Mouse (Mus musculus): ENCODE measurements around the gene Maml3. TPM values are rescaled to one million over a fixed set of nuclear protein-coding genes. Genes with fewer than 3 reads are reported as not detected.

The Maml3 gene
- polyA plus RNA-seq, 1 experiment from 2014 or later = 9.2 TPM

GRCm38 (mm10) chr3:52103531-52104181 is 1.2 kb downstream of the Maml3 start:
- H3K4me3 ChIP-seq = peak overlapping the region; percentile 89
- peaks cover 14% of the 10 kb centered on the region for H3K4me1 ChIP-seq
- H3K9me3 ChIP-seq = no peaks in the 10 kb centered on the region
- H3K27me3 ChIP-seq (replicated peaks) = no peaks in the 10 kb centered on the region
- H3K36me3 ChIP-seq = no peaks in the 10 kb centered on the region
- H3K9ac ChIP-seq = peak overlapping the region; percentile 95
- no peak for ATAC-seq (ENCODE audit: low FRiP score, low read depth)
- H3K27ac ChIP-seq = peak overlapping the region; percentile 99
- peak overlapping the region; percentile 78 for H3K4me2 ChIP-seq (replicated peaks)
- under 1% methylated on average over 55 of the region's 55 CpGs for WGBS

GRCm38 (mm10) chr3:52102601-52103530 is 2.0 kb downstream of the Maml3 start:
- ATAC-seq (ENCODE audit: low FRiP score, low read depth) = peak; percentile 79
- Histone ChIP-seq H3K4me1 (peaks cover 14% of the 10 kb centered on the region), H3K27me3 (replicated peaks) (no peaks in the 10 kb centered on the region), H3K4me3 (peak overlapping the region; percentile 89), H3K36me3 (no peaks in the 10 kb centered on the region), H3K27ac (peak overlapping the region; percentile 99), H3K4me2 (replicated peaks) (peak overlapping the region; percentile 78), H3K9ac (peak overlapping the region; percentile 95), H3K9me3 (no peaks in the 10 kb centered on the region)
- WGBS = under 1% methylated on average over 52 of the region's 52 CpGs

GRCm38 (mm10) chr3:52101977-52102600 is 2.8 kb downstream of the Maml3 start:
- H3K36me3 ChIP-seq = no peaks in the 10 kb centered on the region
- peak overlapping the region; percentile 89 for H3K4me3 ChIP-seq
- H3K9me3 ChIP-seq = no peaks in the 10 kb centered on the region
- H3K27ac ChIP-seq = peak overlapping the region; percentile 99
- under 1% methylated on average over 50 of the region's 57 CpGs for WGBS
- no peaks in the 10 kb centered on the region for H3K27me3 ChIP-seq (replicated peaks)
- H3K9ac ChIP-seq = peak overlapping the region; percentile 95
- peak overlapping the region; percentile 78 for H3K4me2 ChIP-seq (replicated peaks)
- ATAC-seq (ENCODE audit: low FRiP score, low read depth) = peak; percentile 83
- peaks cover 14% of the 10 kb centered on the region for H3K4me1 ChIP-seq

- 1% methylated on average over 14 of the region's 14 CpGs for WGBS
- peak overlapping the region; percentile 99 for H3K27ac ChIP-seq
- no peaks in the 10 kb centered on the region for H3K9me3 ChIP-seq
Measured at GRCm38 (mm10) chr3:52101401-52101976, 3.4 kb downstream of the Maml3 start.

GRCm38 (mm10) chr3:52100926-52101325 is 4.0 kb downstream of the Maml3 start:
- ATAC-seq (ENCODE audit: low FRiP score, low read depth) = no peak
- WGBS = 31% methylated on average over 9 of the region's 9 CpGs

More at GRCm38 (mm10) chr3:52101401-52101976, 3.4 kb downstream of the Maml3 start:
- no peaks in the 10 kb centered on the region for H3K27me3 ChIP-seq (replicated peaks)
- H3K4me2 ChIP-seq (replicated peaks) = peak overlapping the region; percentile 78
- peak overlapping the region; percentile 95 for H3K9ac ChIP-seq
- no peaks in the 10 kb centered on the region for H3K36me3 ChIP-seq
- ATAC-seq (ENCODE audit: low FRiP score, low read depth) = peak; percentile 35
- peaks cover 14% of the 10 kb centered on the region for H3K4me1 ChIP-seq
- peak overlapping the region; percentile 89 for H3K4me3 ChIP-seq

GRCm38 (mm10) chr3:52100306-52100705 is 4.6 kb downstream of the Maml3 start:
- no peaks in the 10 kb centered on the region for H3K27me3 ChIP-seq (replicated peaks)
- H3K4me2 ChIP-seq (replicated peaks) = peak overlapping the region; percentile 78; the same call in 1 of the 2 replicates
- H3K36me3 ChIP-seq = no peaks in the 10 kb centered on the region
- WGBS = 49% methylated on average over 4 of the region's 4 CpGs
- H3K4me3 ChIP-seq = no peak overlapping the region
- peaks cover 14% of the 10 kb centered on the region for H3K4me1 ChIP-seq
- no peak for ATAC-seq (ENCODE audit: low FRiP score, low read depth)
- no peak overlapping the region for H3K27ac ChIP-seq
- no peaks in the 10 kb centered on the region for H3K9me3 ChIP-seq
- no peak overlapping the region for H3K9ac ChIP-seq

More at GRCm38 (mm10) chr3:52100926-52101325, 4.0 kb downstream of the Maml3 start:
- peak overlapping the region; percentile 95; the same call in 1 of the 2 replicates for H3K9ac ChIP-seq
- H3K27me3 ChIP-seq (replicated peaks) = no peaks in the 10 kb centered on the region
- peak overlapping the region; percentile 89 for H3K4me3 ChIP-seq
- no peak overlapping the region for H3K27ac ChIP-seq
- H3K36me3 ChIP-seq = no peaks in the 10 kb centered on the region
- peak overlapping the region; percentile 78 for H3K4me2 ChIP-seq (replicated peaks)
- H3K4me1 ChIP-seq = peaks cover 14% of the 10 kb centered on the region
- no peaks in the 10 kb centered on the region for H3K9me3 ChIP-seq

GRCm38 (mm10) chr3:52099286-52099685 is 5.6 kb downstream of the Maml3 start:
- Histone ChIP-seq H3K36me3 (no peaks in the 10 kb centered on the region), H3K27ac (no peak overlapping the region), H3K27me3 (replicated peaks) (no peaks in the 10 kb centered on the region), H3K4me2 (replicated peaks) (no peak overlapping the region), H3K4me1 (peaks cover 9% of the 10 kb centered on the region), H3K9ac (no peak overlapping the region), H3K4me3 (no peak overlapping the region), H3K9me3 (no peaks in the 10 kb centered on the region)
- 88% methylated on average over 1 of the region's 1 CpGs for WGBS
- no peak for ATAC-seq (ENCODE audit: low FRiP score, low read depth)

GRCm38 (mm10) chr3:52091261-52091797 is 13.5 kb downstream of the Maml3 start:
- H3K4me1 ChIP-seq = peaks cover 36% of the 10 kb centered on the region
- no peak overlapping the region for H3K27ac ChIP-seq
- no peaks in the 10 kb centered on the region for H3K36me3 ChIP-seq

GRCm38 (mm10) chr3:52090230-52090873 is 14.5 kb downstream of the Maml3 start:
- peaks cover 36% of the 10 kb centered on the region for H3K4me1 ChIP-seq
- no peak for ATAC-seq (ENCODE audit: low FRiP score, low read depth)
- H3K27ac ChIP-seq = no peak overlapping the region; the same call in 1 of the 2 replicates
- H3K4me2 ChIP-seq (replicated peaks) = no peak overlapping the region
- H3K27me3 ChIP-seq (replicated peaks) = no peaks in the 10 kb centered on the region
- H3K4me3 ChIP-seq = no peak overlapping the region
- no peak overlapping the region for H3K9ac ChIP-seq
- no peaks in the 10 kb centered on the region for H3K9me3 ChIP-seq
- no peaks in the 10 kb centered on the region for H3K36me3 ChIP-seq
- WGBS = 60% methylated on average over 8 of the region's 8 CpGs

More at GRCm38 (mm10) chr3:52091261-52091797, 13.5 kb downstream of the Maml3 start:
- H3K4me2 ChIP-seq (replicated peaks) = no peak overlapping the region
- no peaks in the 10 kb centered on the region for H3K9me3 ChIP-seq
- H3K9ac ChIP-seq = no peak overlapping the region
- H3K4me3 ChIP-seq = no peak overlapping the region
- ATAC-seq (ENCODE audit: low FRiP score, low read depth) = no peak
- WGBS = 49% methylated on average over 7 of the region's 7 CpGs
- H3K27me3 ChIP-seq (replicated peaks) = no peaks in the 10 kb centered on the region

- Histone ChIP-seq H3K36me3 (no peaks in the 10 kb centered on the region), H3K9me3 (no peaks in the 10 kb centered on the region), H3K4me1 (peaks cover 39% of the 10 kb centered on the region), H3K4me2 (replicated peaks) (peak overlapping the region; percentile 48), H3K9ac (peak overlapping the region; percentile 26; the same call in 1 of the 2 replicates), H3K27ac (peak overlapping the region; percentile 70), H3K27me3 (replicated peaks) (no peaks in the 10 kb centered on the region), H3K4me3 (no peak overlapping the region)
- ATAC-seq (ENCODE audit: low FRiP score, low read depth) = peak; percentile 91
- WGBS = 5% methylated on average over 19 of the region's 19 CpGs
Measured at GRCm38 (mm10) chr3:52088458-52089341, 16.2 kb downstream of the Maml3 start.

Measured in neural tube, embryonic 12.5 days (tissue).